Mouse (Mus musculus) CH12.LX (cell line): ENCODE measurements around the gene Dab1. TPM values are rescaled to one million over a fixed set of nuclear protein-coding genes. Genes with fewer than 3 reads are reported as not detected.

Source experiments
- DNase-seq: peaks from one replicate; pipeline ENCODE4 v3.0.0-alpha.2; 2013; ENCODE audit errors: extremely low read depth
- H3K27ac ChIP-seq: 2 replicates; pipeline ENCODE4 v1.5.1; 2012; ENCODE audit warnings: low read depth, mild to moderate bottlenecking, control low read depth, moderate library complexity; ENCODE audit not compliant: insufficient read depth
- H3K27me3 ChIP-seq: replicated peaks from 2 replicates; pipeline ENCODE3; 2012; ENCODE audit warnings: inconsistent platforms
- H3K36me3 ChIP-seq, 2 experiments: replicated peaks in 1 of 2; 2 replicates each; pipeline versions ENCODE3 to v1.6.1; 2012; ENCODE audit warnings: inconsistent platforms in 1 of 2, low read length in 1 of 2, mild to moderate bottlenecking in 1 of 2, mixed read lengths in 1 of 2, moderate library complexity in 1 of 2; ENCODE audit not compliant: control insufficient read depth in 1 of 2, insufficient read depth in 1 of 2
- H3K4me1 ChIP-seq, 2 experiments: 2 replicates each; pipeline ENCODE4 v1.6.1; 2012; ENCODE audit warnings: inconsistent platforms in 1 of 2, moderate library complexity in 1 of 2; ENCODE audit not compliant: insufficient read depth in 2 of 2, control insufficient read depth in 1 of 2
- H3K4me2 ChIP-seq: 2 replicates; pipeline ENCODE4 v1.6.1; 2012; ENCODE audit warnings: low read depth, mild to moderate bottlenecking, control low read depth; ENCODE audit not compliant: poor library complexity, insufficient read depth, severe bottlenecking
- H3K4me3 ChIP-seq, 3 experiments: fragments of 150-350 bp in 1 of 3; sonication (generic) in 1 of 3; replicated peaks in 1 of 3; 2 replicates each; pipeline versions ENCODE3 to v1.5.1; 2011 to 2012; ENCODE audit warnings: low read depth in 2 of 3, low read length in 2 of 3, mild to moderate bottlenecking in 2 of 3, moderate library complexity in 2 of 3, control low read depth in 1 of 3, improper control_type of control experiment in 1 of 3, inconsistent platforms in 1 of 3, mixed read lengths in 1 of 3; ENCODE audit not compliant: poor library complexity in 1 of 3
- H3K79me2 ChIP-seq: replicated peaks from 2 replicates; pipeline ENCODE4 v1.6.1; 2012; ENCODE audit warnings: mild to moderate bottlenecking, moderate library complexity; ENCODE audit not compliant: control insufficient read depth, poor library complexity, insufficient read depth, severe bottlenecking; ENCODE audit errors: extremely low read depth
- H3K9ac ChIP-seq: 2 replicates; pipeline ENCODE4 v1.6.1; 2012; ENCODE audit warnings: low read depth, mild to moderate bottlenecking, control low read depth, moderate library complexity; ENCODE audit not compliant: insufficient read depth
- H3K9me3 ChIP-seq: replicated peaks from 2 replicates; pipeline ENCODE3; 2012; ENCODE audit warnings: low read length, inconsistent platforms, mixed read lengths
- BHLHE40 ChIP-seq: IDR thresholded peaks from 2 replicates; pipeline ENCODE4 v1.6.1; 2011; ENCODE audit warnings: mild to moderate bottlenecking, low read depth, low read length, improper control_type of control experiment
- CHD2 ChIP-seq: IDR thresholded peaks from 2 replicates; pipeline ENCODE4 v1.6.1; 2011; ENCODE audit warnings: low read length, improper control_type of control experiment
- CTCF ChIP-seq, 2 experiments: IDR thresholded peaks in 1 of 2; conservative IDR thresholded peaks in 1 of 2; 2 replicates each; pipeline ENCODE4 v1.5.1; 2011 to 2012; ENCODE audit warnings: low read depth in 2 of 2, low read length in 2 of 2, improper control_type of control experiment in 1 of 2, inconsistent platforms in 1 of 2, mild to moderate bottlenecking in 1 of 2, moderate library complexity in 1 of 2
- ELF1 ChIP-seq: IDR thresholded peaks from 2 replicates; pipeline ENCODE4 v1.6.1; 2014; ENCODE audit warnings: low read depth, mild to moderate bottlenecking, inconsistent platforms, low read length, improper control_type of control experiment
- ETS1 ChIP-seq: conservative IDR thresholded peaks from 2 replicates; pipeline ENCODE4 v1.6.1; 2012; ENCODE audit warnings: low read depth, mild to moderate bottlenecking, inconsistent platforms, low read length, improper control_type of control experiment, moderate library complexity
- GABPA ChIP-seq: IDR thresholded peaks from 2 replicates; pipeline ENCODE4 v1.6.1; 2012; ENCODE audit warnings: low read depth, low read length, improper control_type of control experiment, inconsistent platforms; ENCODE audit not compliant: insufficient replicate concordance
- IRF4 ChIP-seq: IDR thresholded peaks from 2 replicates; pipeline ENCODE4 v1.6.1; 2014; ENCODE audit warnings: low read depth, mild to moderate bottlenecking, inconsistent platforms, low read length, improper control_type of control experiment
- JUN ChIP-seq: IDR thresholded peaks from 2 replicates; pipeline ENCODE4 v1.6.1; 2011; ENCODE audit warnings: low read depth, mild to moderate bottlenecking, low read length, improper control_type of control experiment, moderate library complexity; ENCODE audit not compliant: insufficient read depth
- MAFK ChIP-seq: IDR thresholded peaks from 2 replicates; pipeline ENCODE4 v1.6.1; 2011; ENCODE audit warnings: low read length, improper control_type of control experiment; ENCODE audit not compliant: insufficient replicate concordance
- MAX ChIP-seq: IDR thresholded peaks from 2 replicates; pipeline ENCODE4 v1.6.1; 2011; ENCODE audit warnings: low read length, improper control_type of control experiment
- MAZ ChIP-seq: IDR thresholded peaks from 2 replicates; pipeline ENCODE4 v1.6.1; 2012; ENCODE audit warnings: low read depth, mild to moderate bottlenecking, inconsistent platforms, low read length, improper control_type of control experiment, moderate library complexity
- NELFE ChIP-seq: IDR thresholded peaks from 2 replicates; pipeline ENCODE4 v1.6.1; 2011; ENCODE audit warnings: low read depth, low read length, improper control_type of control experiment
- NRF1 ChIP-seq: IDR thresholded peaks from 2 replicates; pipeline ENCODE4 v1.6.1; 2014; ENCODE audit warnings: low read depth, mild to moderate bottlenecking, inconsistent platforms, low read length, improper control_type of control experiment, moderate library complexity
- RCOR1 ChIP-seq: conservative IDR thresholded peaks from 2 replicates; pipeline ENCODE4 v1.6.1; 2012; ENCODE audit warnings: low read depth, mild to moderate bottlenecking, inconsistent platforms, low read length, improper control_type of control experiment
- SIN3A ChIP-seq: IDR thresholded peaks from 2 replicates; pipeline ENCODE4 v1.6.1; 2012; ENCODE audit warnings: low read length, improper control_type of control experiment, inconsistent platforms
- SMC3 ChIP-seq: IDR thresholded peaks from 2 replicates; pipeline ENCODE4 v1.6.1; 2011; ENCODE audit warnings: low read depth, low read length, improper control_type of control experiment
- TBP ChIP-seq: conservative IDR thresholded peaks from 2 replicates; pipeline ENCODE4 v1.6.1; 2011; ENCODE audit warnings: low read depth, low read length, improper control_type of control experiment
- UBTF ChIP-seq: IDR thresholded peaks from 2 replicates; pipeline ENCODE4 v1.6.1; 2012; ENCODE audit warnings: low read depth, mild to moderate bottlenecking, inconsistent platforms, low read length, improper control_type of control experiment, moderate library complexity
- USF2 ChIP-seq: conservative IDR thresholded peaks from 2 replicates; pipeline ENCODE4 v1.6.1; 2011; ENCODE audit warnings: low read depth, low read length, improper control_type of control experiment
- ZMIZ1 ChIP-seq: IDR thresholded peaks from 2 replicates; pipeline ENCODE4 v1.6.1; 2012; ENCODE audit warnings: low read depth, mild to moderate bottlenecking, inconsistent platforms, low read length, improper control_type of control experiment
- ZNF384 ChIP-seq: IDR thresholded peaks from 2 replicates; pipeline ENCODE4 v1.6.1; 2012; ENCODE audit warnings: low read depth, low read length, improper control_type of control experiment, inconsistent platforms
- dilution Hi-C: fragments of 300-500 bp; cut with MboI; formaldehyde crosslinking; loops from 2 replicates; pipeline ENCODE4 v1.14.3; 2020; ENCODE audit warnings: low sequenced_read_pairs; ENCODE audit not compliant: extremely low pct_unique_long_range_greater_than_20kb, extremely low pct_ligation_motif_present
- in situ Hi-C: fragments of 300-500 bp; cut with MboI; formaldehyde crosslinking; loops from 3 replicates; pipeline ENCODE4 v1.14.3; 2019; ENCODE audit warnings: low sequenced_read_pairs, low pct_ligation_motif_present, low pct_unique_long_range_greater_than_20kb, mixed read lengths
- polyA plus RNA-seq: library from polyadenylated mRNA; unstranded; fragments of >175 nt; gene quantifications from 2 replicates; pipeline ENCODE4 v1.2.1, GENCODE M21; 2012; ENCODE audit warnings: low read depth; ENCODE audit not compliant: insufficient read length
- total RNA-seq, 2 experiments: library from RNA; depleted of rRNA; stranded (reverse); fragments of 300-350 nt in 1 of 2; fragments of >200 nt in 1 of 2; gene quantifications; 2 replicates each; pipeline ENCODE4 v1.2.3; 2012 to 2014

The Dab1 gene
- total and polyA plus RNA-seq, 3 experiments: not detected

DNA sequence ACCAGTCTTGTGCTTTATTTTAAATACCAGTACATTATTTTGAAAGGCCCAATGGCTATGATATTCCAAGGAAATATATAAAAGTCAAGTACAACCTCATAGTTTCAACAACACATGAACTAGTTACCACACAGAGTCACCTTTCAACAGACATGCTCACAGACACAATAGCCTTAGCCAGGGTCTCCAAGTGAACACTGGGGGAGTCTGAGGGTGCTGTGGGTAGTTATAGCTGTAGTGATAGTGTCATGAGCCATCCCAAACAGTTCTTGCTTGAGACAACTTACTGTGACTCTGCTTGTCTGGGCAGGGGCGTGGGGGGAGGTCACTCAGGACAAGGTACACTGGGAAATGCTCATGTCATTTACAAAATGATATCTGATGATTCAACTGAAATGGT lies 591.6 kb downstream of the Dab1 start:
- H3K27me3 ChIP-seq: no peaks in the 10 kb centered on the region
- dilution Hi-C loops: no loop called here
- in situ Hi-C loops: no loop called here
- H3K79me2 ChIP-seq: no peaks in the 10 kb centered on the region
- DNase-seq: no peak
- no peaks in the 10 kb centered on the region for H3K4me1 ChIP-seq
- no peak overlapping the region for H3K4me2 ChIP-seq
- H3K9ac ChIP-seq: no peak overlapping the region
- H3K36me3 ChIP-seq: no peaks in the 10 kb centered on the region
- H3K9me3 ChIP-seq: peaks cover 65% of the 10 kb centered on the region
- H3K27ac ChIP-seq: no peak overlapping the region
- H3K4me3 ChIP-seq: no peak overlapping the region
- TF ChIP-seq MAFK (no peak), NELFE (no peak), IRF4 (no peak), BHLHE40 (no peak)
- TF ChIP-seq, all 38 proteins: peak for 0

GRCm38 (mm10) chr4:104211531-104212455 lies 592.6 kb downstream of the Dab1 start:
- no peak overlapping the region for H3K4me3 ChIP-seq
- dilution Hi-C loops: no loop called here
- no peaks in the 10 kb centered on the region for H3K27me3 ChIP-seq
- H3K4me1 ChIP-seq: no peaks in the 10 kb centered on the region
- in situ Hi-C loops: no loop called here
- H3K9ac ChIP-seq: no peak overlapping the region
- H3K36me3 ChIP-seq: no peaks in the 10 kb centered on the region
- no peak overlapping the region for H3K4me2 ChIP-seq
- no peak overlapping the region for H3K27ac ChIP-seq
- H3K9me3 ChIP-seq: peaks cover 69% of the 10 kb centered on the region
- no peak for DNase-seq
- TF ChIP-seq SMC3 (no peak), NELFE (no peak), NRF1 (no peak), BHLHE40 (no peak), UBTF (no peak), ELF1 (no peak), RCOR1 (no peak), GABPA (no peak)
- no peaks in the 10 kb centered on the region for H3K79me2 ChIP-seq

GRCm38 (mm10) chr4:104214724-104215123 lies 595.6 kb downstream of the Dab1 start:
- in situ Hi-C loops (no loop called here), dilution Hi-C loops (no loop called here)
- Histone ChIP-seq H3K79me2 (no peaks in the 10 kb centered on the region), H3K9ac (no peak overlapping the region), H3K27me3 (no peaks in the 10 kb centered on the region), H3K4me1 (no peaks in the 10 kb centered on the region), H3K27ac (no peak overlapping the region), H3K4me3 (no peak overlapping the region), H3K4me2 (no peak overlapping the region), H3K36me3 (no peaks in the 10 kb centered on the region), H3K9me3 (peaks cover 79% of the 10 kb centered on the region)
- DNase-seq: no peak
- TF ChIP-seq NELFE (no peak), MAX (no peak), TBP (no peak), ZMIZ1 (no peak), CHD2 (no peak), ETS1 (no peak), SIN3A (no peak), GABPA (no peak), JUN (no peak), BHLHE40 (no peak), USF2 (no peak), SMC3 (no peak), MAZ (no peak), CTCF (conservative IDR thresholded peaks at IDR 0.05 in 1 of 2, IDR thresholded peaks at IDR 0.05 in 1 of 2; ENCODE audit: low read depth in 2 of 2, low read length in 2 of 2) (no peak), ZNF384 (no peak), NRF1 (no peak)
